Mouse (Mus musculus) adrenal gland, postnatal 14 days (tissue): ENCODE measurements around the gene Abracl. TPM values are rescaled to one million over a fixed set of nuclear protein-coding genes. Genes with fewer than 3 reads are reported as not detected.

Source experiments
- DNase-seq: peaks from one replicate; pipeline ENCODE4 v3.0.0; 2021; ENCODE audit warnings: mixed read lengths
- total RNA-seq: library from RNA; stranded (reverse); gene quantifications from 2 replicates; pipeline ENCODE4 v1.2.3, GENCODE M21; 2021

Gene Abracl
- total RNA-seq, 1 experiment from 2014 or later = 30.6 TPM

DNA sequence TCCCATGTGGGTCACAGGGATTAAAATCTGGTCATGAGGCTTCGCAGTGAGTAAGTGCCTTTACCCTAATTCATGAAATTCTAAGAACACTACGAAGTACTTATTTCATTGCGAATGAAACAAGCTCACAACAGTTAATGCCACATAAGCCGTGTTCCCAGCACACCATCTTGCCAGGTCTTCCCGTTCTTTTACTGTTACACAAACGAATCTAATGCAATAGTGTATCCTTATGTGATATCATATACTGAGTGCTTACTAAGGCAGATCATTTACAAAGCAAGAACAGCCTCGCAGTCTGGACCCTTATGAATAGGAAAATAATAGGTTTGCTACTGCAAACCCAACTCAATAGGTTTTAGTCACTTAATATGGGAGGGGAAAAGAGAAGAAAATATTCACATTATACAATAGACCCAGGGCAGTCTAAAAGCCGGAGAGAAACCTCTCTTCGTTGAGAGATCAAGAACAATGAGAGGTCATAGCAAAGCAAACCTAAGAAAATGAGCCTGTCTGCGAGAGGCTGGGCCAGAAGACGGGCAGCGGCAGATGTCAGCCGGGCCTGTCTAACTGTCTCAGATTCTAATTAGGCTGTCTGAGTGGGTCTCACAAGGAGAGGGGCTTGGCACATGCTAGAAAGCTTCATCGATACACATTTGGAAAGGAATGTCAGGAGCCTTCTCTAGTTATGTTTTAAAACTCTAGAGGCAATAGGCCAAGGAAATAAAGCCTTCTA, 1.3 kb downstream of the Abracl start:
- no peak for DNase-seq

DNA sequence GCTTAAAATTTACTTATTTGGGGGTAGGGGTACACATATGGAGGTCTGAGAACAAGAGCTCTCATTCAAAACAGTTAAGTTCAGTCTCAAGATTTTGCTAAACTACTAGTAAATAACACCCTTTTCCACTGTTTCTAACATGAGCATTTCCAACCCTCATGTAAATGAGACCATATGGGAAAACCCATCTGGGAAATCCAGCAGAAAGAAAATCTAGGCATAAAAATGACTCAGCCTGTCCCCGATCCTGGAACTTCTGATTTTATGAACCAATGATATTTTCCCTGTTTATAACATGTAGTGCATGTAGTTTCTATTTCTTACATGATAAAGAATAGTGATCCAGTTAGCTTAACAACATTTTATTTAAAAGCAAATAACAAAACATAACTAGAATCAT, 2.2 kb downstream of the Abracl start:
- no peak for DNase-seq

DNA sequence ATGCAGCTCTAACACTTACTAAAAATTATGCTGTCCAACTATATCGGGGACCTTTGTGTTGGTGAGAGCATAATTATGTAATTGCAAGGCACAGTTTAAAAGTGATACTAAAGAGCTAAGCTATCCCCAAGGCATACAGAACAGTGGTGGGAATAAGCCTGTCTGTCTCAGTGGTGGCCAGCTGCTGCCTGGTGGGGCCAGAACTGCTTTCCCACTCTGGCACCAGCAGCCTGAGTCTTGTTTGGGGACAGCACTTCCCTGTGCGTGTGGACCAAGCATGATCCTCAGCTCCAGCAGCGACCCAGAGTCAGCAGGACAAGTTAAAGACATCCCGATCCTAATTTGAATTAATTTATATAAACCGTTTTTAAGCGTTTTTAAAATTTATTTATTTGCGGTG, 2.6 kb downstream of the Abracl start:
- no peak for DNase-seq

DNA sequence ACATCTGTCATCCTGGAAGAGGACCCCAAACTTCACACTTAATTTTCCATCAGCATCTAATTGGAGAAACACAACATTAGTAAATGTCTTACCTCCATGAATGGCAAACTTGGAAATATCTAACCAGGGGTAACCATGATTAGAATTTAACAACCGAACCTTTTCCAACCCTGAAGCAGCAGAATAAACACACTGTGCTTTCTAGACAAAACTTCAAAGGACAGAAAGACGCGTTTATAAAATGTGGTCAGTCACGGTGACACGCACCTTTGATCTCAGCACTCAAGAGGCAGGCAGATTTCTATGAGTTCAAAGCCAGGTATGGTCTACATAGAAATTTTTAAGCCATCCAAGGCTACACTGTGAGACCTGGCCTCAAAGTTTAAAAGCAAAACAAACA, 11.3 kb downstream of the Abracl start:
- no peak for DNase-seq

DNA sequence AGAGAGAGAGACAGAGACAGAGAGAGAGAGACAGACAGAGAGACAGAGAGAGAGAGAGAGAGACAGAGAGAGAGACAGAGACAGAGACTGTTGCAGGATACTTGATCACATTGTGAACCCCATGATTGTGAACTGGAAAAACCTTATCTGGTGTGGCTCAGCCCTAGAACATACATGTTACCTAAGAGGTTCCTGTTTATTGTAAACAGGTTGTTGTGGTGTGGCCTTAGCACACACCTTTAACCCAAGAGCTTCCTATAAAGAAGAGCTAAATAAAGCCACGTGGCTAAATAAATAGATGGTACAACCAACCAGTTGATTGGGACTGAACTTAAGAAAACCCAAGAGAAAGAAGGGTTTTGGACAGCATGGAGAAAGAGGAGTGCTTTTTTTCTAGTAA, 13.3 kb downstream of the Abracl start:
- DNase-seq = no peak

DNA sequence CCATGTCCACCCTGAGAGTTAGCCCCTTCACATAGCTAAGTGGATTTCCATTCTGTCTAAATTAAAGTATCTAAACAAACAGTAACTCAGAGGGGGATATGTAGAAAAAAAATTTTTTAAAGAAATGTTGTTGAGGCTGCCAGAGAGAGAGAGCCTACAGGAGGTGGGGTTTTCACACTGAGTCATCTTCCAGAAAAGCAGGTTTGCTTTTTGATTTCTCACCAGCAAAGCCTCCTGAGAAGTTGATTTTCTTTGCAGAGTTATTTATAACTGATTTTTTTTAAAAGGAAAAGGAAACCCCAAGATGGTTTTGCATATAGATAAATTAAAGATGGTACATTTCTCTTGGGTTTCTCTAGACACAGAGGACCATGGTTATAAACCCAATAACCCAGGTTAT, 15.0 kb downstream of the Abracl start:
- DNase-seq = no peak

DNA sequence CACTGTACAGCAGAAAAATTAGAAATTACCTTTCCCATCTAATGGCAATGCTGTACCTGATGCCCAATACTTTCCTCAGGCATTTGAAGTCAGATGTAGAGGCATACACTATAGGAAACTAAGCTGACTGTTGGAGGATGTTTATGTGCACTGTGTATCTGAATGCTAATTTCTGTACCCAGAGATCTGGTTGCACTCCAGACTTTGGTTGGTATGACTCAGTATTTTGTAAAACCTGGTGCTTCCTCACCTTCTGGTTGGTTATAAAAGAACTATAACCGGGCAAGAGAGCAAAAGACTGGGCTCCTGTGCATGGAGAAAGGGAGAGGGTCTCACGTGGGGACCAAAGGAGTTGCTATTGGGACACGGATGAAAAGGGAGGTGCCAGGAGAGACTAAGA, 15.8 kb downstream of the Abracl start:
- no peak for DNase-seq

DNA sequence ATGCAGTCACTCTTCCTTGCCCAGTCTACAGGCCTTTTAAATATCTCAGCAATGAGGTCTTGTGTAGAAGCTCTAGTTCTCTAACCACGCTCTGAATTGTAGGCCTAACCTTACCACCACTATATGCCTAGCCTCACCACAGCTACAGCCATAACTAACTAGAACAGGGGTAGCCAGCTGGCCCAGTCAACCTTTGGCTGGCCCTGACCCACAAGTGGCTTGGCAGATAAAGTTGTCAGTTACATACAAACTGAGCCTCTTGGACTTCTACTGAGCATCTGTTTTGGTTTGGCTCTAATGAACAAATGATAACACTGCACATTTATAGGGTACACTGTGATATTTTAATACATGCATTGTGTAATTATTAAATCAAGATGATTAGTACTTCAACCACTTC, 16.3 kb downstream of the Abracl start:
- no peak for DNase-seq

DNA sequence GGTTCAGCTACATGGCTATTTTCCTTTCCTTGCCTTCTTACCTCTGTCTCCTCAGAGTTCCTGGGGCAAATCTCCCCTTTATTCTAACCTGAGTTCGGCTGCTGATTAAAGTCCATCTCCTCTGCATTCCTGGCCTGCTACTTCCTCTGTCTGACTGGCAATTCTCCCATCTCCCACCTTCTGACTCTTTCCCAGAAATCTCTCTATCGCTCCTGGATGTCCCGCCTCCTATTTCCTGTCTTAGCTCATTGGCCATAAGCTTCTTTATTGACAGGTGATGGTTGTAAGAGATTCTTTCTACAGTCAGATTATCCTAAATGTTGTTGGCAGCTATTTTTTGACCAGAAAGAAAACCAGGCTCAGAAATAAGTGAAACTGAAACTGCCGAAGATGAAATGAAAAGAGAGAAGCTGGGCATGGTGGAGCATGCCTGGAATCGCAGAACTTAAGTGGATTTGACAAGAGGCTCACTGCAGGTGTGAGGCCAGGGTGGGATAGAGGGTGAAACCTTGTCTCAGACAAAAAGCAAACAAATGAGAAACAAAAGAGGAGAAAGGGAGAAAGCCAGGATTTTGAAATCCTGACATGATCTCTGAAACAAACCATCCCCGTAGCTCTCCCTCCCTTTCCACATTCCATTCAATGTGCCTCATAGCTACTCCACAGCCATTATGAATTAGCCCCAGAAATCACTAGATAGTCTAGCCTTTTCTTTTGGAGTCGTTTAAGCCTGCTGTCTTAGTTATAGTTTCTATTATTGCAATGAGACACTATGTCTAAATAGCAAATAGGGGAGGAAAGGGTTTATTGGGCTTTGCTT, 17.7 kb downstream of the Abracl start:
- DNase-seq = no peak

DNA sequence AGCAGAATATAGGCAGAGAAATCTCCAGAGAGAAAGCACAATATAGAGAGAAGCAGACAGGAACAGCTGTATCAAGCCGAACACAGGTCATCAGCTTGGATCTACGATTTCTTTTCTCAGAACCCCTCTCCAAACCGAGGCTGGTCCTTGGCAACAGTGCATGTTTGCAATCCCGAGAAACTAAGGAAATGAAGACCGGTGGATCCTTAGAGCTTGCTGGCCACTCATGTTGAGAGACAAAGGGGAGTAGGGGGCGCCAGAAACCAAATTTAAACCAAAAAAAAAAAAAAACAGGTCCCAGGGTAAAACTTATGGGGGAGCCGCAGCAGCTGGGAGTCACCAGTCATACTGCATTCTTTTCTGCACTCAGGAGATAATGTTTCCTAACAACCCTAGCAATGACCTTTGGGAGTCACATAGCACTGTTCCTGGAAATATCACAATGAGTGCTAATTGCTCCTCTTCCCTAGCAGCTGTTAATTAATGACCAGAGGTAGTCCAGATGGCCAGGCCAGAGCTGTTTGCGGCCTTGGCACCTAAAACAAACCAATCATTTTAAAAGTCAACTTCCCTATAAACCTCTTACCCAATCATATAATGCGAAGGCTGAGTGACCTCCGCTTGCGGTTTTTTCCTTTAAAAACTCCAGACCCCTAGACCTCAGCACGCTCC, 19.0 kb downstream of the Abracl start:
- DNase-seq = no peak

DNA sequence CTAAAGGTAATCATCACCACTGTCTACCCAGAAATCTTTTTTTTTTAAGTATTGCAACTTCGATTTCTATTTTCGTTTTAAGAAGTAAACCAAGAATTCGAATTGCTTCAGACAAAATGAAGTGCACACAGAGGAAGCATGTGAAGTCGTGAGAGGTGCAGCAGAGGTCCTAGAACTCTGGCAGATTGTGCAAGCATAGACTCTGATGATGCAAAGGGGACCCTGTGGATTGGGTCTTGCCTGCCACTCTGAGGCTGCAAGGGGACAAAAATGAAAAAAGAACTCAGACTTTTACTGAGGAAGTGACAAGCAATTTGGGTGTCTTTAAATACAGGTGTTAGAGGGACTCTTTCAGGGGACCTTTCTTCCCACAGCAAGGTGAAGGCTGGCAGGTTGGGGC, 32.5 kb downstream of the Abracl start:
- no peak for DNase-seq

DNA sequence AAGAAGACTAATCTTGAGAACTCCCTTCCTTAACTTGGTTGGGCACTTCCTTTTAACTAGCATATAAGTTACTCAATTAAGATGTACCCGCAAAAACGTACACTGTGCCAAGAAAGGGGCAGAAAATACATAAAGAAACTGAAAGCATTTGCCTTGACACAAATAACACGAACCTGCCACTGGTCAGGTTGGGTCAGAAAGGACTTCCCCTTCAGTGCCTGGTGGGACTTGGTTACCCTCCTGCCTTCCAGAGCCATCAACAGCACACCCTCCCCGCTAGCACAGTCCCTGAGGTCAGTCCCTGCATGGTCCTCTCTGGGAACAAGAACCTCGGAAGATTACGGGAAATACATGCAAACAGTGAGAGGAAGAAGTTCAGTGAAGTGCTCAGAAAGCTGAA, 34.0 kb downstream of the Abracl start:
- DNase-seq = no peak

DNA sequence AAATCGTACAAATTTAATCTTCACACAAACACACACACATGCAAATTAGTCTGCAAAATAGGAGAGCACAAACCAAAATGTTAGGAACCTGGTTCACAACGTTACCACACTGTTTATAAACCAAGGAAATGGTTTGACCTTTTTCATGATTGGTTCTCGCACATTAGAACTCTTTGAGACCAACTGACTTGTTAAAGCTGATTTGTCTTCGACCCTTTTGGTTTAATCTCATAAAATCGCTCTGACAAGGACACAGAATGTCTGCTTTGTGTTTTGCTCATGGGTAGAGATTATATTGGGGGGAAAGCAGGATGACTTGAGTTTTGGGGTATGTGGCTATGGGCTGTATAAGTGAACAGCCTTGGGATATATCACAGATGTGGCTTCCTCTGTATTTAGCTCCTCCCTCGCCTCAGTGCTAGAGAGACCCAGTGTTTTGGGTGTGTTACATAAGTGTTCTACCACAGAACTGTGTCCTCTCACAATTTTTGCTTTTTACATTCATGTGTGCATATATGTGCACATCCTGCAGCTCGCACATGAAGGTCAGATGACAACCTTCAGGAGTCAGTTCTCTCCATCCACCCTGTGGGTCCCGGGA, 35.2 kb downstream of the Abracl start:
- no peak for DNase-seq

DNA sequence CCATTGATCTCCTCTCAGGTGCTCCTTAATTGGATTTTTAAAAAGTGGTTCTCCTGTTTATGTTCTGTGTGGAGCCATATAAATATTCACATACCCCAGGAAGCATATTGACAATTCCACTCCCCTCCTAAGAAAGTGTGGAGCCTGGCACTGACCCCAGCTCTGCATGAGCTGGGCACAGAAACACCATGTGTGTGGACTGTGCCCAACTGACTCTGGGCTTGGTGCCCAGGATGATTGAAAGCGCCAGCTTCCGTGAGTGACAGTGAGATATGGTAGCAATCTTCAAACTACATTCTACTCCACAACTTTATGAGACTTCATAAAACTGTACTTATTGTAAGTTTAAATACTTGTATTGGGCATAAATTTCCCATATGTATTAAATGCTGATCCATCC, 39.8 kb downstream of the Abracl start:
- DNase-seq = peak; percentile 58

DNA sequence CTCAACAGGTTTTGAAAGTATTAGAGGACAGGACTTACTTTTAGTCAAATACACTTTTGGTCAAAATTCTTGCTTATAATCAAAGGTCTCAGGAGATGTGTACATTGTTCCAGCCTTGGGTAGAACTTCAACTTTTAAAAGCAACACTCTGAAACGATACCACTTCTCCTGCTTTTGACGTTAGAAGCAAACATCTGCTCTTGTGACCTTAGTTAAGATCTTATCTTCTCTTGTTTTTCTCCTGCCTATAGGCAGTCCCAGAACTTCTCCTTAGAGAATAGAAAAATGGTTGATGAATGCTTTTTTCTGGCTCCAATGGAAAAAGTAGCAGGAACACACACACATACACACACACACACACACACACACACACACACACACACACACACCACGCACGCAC, 57.0 kb downstream of the Abracl start:
- DNase-seq = no peak

Other genes with a start within 250 kb of the Abracl start
- gene Txlnb, start 227.1 kb downstream of the Abracl start, total RNA-seq = 0.86 and 1.1 TPM in 2 replicates
- gene Heca, start 75.2 kb downstream of the Abracl start, total RNA-seq = 33.2 and 37.1 TPM in 2 replicates
- gene Reps1, start 32.6 kb upstream of the Abracl start, total RNA-seq = 31.1 and 35.7 TPM in 2 replicates
- gene Ect2l, start 187.6 kb upstream of the Abracl start, total RNA-seq = not detected in 2 replicates
- gene Ccdc28a, start 211.7 kb upstream of the Abracl start, total RNA-seq = 8.1 and 9.8 TPM in 2 replicates